Mouse (Mus musculus) ES-Bruce4 (cell line): ENCODE data around the gene Mroh2a. TPM values are rescaled to one million over a fixed set of nuclear protein-coding genes. Genes with fewer than 3 reads are reported as not detected.

Experiments
- H3K27ac ChIP-seq: 2 replicates; pipeline ENCODE4 v1.5.1; 2012; ENCODE audit warnings: low read length, inconsistent platforms; ENCODE audit not compliant: insufficient read depth
- H3K27me3 ChIP-seq: 2 replicates; pipeline ENCODE4 v1.6.1; 2012; ENCODE audit warnings: mild to moderate bottlenecking, low read length, inconsistent platforms; ENCODE audit not compliant: control insufficient read depth, poor library complexity, insufficient read depth, severe bottlenecking
- H3K36me3 ChIP-seq: 2 replicates; pipeline ENCODE4 v1.6.1; 2012; ENCODE audit warnings: inconsistent platforms, mild to moderate bottlenecking, low read length, moderate library complexity; ENCODE audit not compliant: control insufficient read depth, poor library complexity, insufficient read depth, severe bottlenecking
- H3K4me1 ChIP-seq: one replicate; pipeline ENCODE4 v1.8.1; 2011; ENCODE audit warnings: low read length; ENCODE audit not compliant: control insufficient read depth, insufficient read depth
- H3K4me3 ChIP-seq: 2 replicates; pipeline ENCODE4 v1.5.1; 2011; ENCODE audit warnings: low read depth, mild to moderate bottlenecking, low read length
- H3K9ac ChIP-seq: 2 replicates; pipeline ENCODE4 v1.6.1; 2012; ENCODE audit warnings: low read depth, mild to moderate bottlenecking, inconsistent platforms; ENCODE audit not compliant: poor library complexity, severe bottlenecking
- H3K9me3 ChIP-seq: replicated peaks from 2 replicates; pipeline ENCODE4 v1.6.1; 2012; ENCODE audit warnings: mild to moderate bottlenecking, low read length, inconsistent platforms; ENCODE audit not compliant: control insufficient read depth, poor library complexity, insufficient read depth, severe bottlenecking
- CTCF ChIP-seq: IDR thresholded peaks from one replicate; pipeline ENCODE4 v1.8.1; 2011; ENCODE audit warnings: low read depth, low read length
- EP300 ChIP-seq: IDR thresholded peaks from 2 replicates; pipeline ENCODE4 v1.6.1; 2011; ENCODE audit warnings: low read depth, low read length; ENCODE audit not compliant: insufficient read depth
- POLR2A ChIP-seq: IDR thresholded peaks from one replicate; pipeline ENCODE4 v1.8.1; 2011; ENCODE audit warnings: low read length; ENCODE audit not compliant: insufficient read depth
- polyA plus RNA-seq: library from polyadenylated mRNA; stranded (reverse); fragments of >200 nt; gene quantifications from 2 replicates; pipeline ENCODE4 v1.2.4, GENCODE M21; 2011; ENCODE audit warnings: low read depth; ENCODE audit not compliant: missing spikeins, insufficient read depth, insufficient read length

The Mroh2a gene
- polyA plus RNA-seq, 1 experiment: not detected

- H3K36me3 ChIP-seq: no peaks in the 10 kb centered on the region
- H3K4me3 ChIP-seq: no peak overlapping the region
- no peaks in the 10 kb centered on the region for H3K27me3 ChIP-seq
- TF ChIP-seq CTCF (no peak), EP300 (no peak), POLR2A (no peak)
- H3K27ac ChIP-seq: no peak overlapping the region
- H3K9ac ChIP-seq: no peak overlapping the region
- no peaks in the 10 kb centered on the region for H3K9me3 ChIP-seq
- no peaks in the 10 kb centered on the region for H3K4me1 ChIP-seq
Observed at GRCm38 (mm10) chr1:88297480-88298258, 70.9 kb downstream of the Mroh2a start.

- Histone ChIP-seq H3K27ac (no peak overlapping the region), H3K27me3 (no peaks in the 10 kb centered on the region), H3K4me3 (no peak overlapping the region), H3K4me1 (no peaks in the 10 kb centered on the region), H3K9me3 (no peaks in the 10 kb centered on the region), H3K9ac (no peak overlapping the region), H3K36me3 (no peaks in the 10 kb centered on the region)
- TF ChIP-seq CTCF (no peak), POLR2A (no peak), EP300 (no peak)
Observed at GRCm38 (mm10) chr1:88298686-88299528, 72.1 kb downstream of the Mroh2a start.

- Histone ChIP-seq H3K27me3 (no peaks in the 10 kb centered on the region), H3K4me1 (no peaks in the 10 kb centered on the region), H3K9me3 (no peaks in the 10 kb centered on the region), H3K4me3 (no peak overlapping the region), H3K9ac (no peak overlapping the region), H3K27ac (no peak overlapping the region), H3K36me3 (no peaks in the 10 kb centered on the region)
- no peak for TF ChIP-seq CTCF
- TF ChIP-seq EP300: no peak
- no peak for TF ChIP-seq POLR2A
Observed at GRCm38 (mm10) chr1:88299529-88299945, 72.8 kb downstream of the Mroh2a start.

GRCm38 (mm10) chr1:88300301-88301050, 73.7 kb downstream of the Mroh2a start:
- H3K4me1 ChIP-seq: no peaks in the 10 kb centered on the region
- H3K36me3 ChIP-seq: no peaks in the 10 kb centered on the region
- no peak overlapping the region for H3K4me3 ChIP-seq
- no peak overlapping the region for H3K27ac ChIP-seq
- TF ChIP-seq POLR2A (no peak), EP300 (no peak)
- no peaks in the 10 kb centered on the region for H3K27me3 ChIP-seq
- no peaks in the 10 kb centered on the region for H3K9me3 ChIP-seq
- H3K9ac ChIP-seq: no peak overlapping the region

- no peaks in the 10 kb centered on the region for H3K27me3 ChIP-seq
- H3K9ac ChIP-seq: no peak overlapping the region
- no peaks in the 10 kb centered on the region for H3K9me3 ChIP-seq
- H3K4me3 ChIP-seq: no peak overlapping the region
- H3K4me1 ChIP-seq: no peaks in the 10 kb centered on the region
- TF ChIP-seq POLR2A (no peak), CTCF (no peak), EP300 (no peak)
- H3K36me3 ChIP-seq: no peaks in the 10 kb centered on the region
- H3K27ac ChIP-seq: no peak overlapping the region
Observed at GRCm38 (mm10) chr1:88301121-88302014, 74.6 kb downstream of the Mroh2a start.
